Mouse (Mus musculus): ENCODE measurements around the gene Gm525. TPM values are rescaled to one million over a fixed set of nuclear protein-coding genes. Genes with fewer than 3 reads are reported as not detected.

Gene Gm525
- polyA plus RNA-seq, 1 experiment: 0.56 TPM

GRCm38 (mm10) chr11:89100826-89101321 is 27.2 kb downstream of the Gm525 start:
- DNase-seq (ENCODE audit: low read depth): peak; percentile 62
- TF ChIP-seq POLR2A (IDR thresholded peaks at IDR 0.05; ENCODE audit: borderline replicate concordance, extremely low read depth, insufficient read depth, insufficient read length, poor library complexity, severe bottlenecking) (no peak), CTCF (IDR thresholded peaks at IDR 0.05; ENCODE audit: borderline replicate concordance, extremely low read depth, insufficient read depth, insufficient read length) (no peak)

DNA sequence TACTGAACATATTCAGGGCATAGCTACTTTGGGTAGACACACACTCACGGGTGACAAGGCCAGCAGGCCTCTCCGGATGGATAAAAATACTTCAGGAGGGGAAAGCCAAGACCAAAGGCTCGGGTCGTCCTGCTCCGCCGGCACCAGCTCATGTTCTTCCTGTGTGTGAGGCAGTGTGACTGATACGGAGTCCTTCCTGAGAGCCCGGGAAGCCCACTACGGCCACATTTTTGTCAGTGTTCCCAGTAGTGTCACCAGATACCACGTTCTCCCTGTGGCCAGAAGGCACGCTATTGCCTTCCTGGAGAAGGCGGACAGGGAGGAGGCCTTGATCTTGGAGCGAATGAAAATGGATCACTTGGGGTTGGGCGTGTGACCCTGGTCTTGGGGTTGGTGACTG is 29.5 kb downstream of the Gm525 start:
- DNase-seq (ENCODE audit: low read depth): no peak

GRCm38 (mm10) chr11:89105211-89105610 is 31.6 kb downstream of the Gm525 start:
- TF ChIP-seq CTCF (IDR thresholded peaks at IDR 0.05; ENCODE audit: borderline replicate concordance, extremely low read depth, insufficient read depth, insufficient read length): no peak
- no peak for TF ChIP-seq POLR2A (IDR thresholded peaks at IDR 0.05; ENCODE audit: borderline replicate concordance, extremely low read depth, insufficient read depth, insufficient read length, poor library complexity, severe bottlenecking)
- no peak for DNase-seq (ENCODE audit: low read depth)

More for the DNA sequence above, 29.5 kb downstream of the Gm525 start:
- no peak for TF ChIP-seq CTCF (IDR thresholded peaks at IDR 0.05; ENCODE audit: borderline replicate concordance, extremely low read depth, insufficient read depth, insufficient read length)
- TF ChIP-seq POLR2A (IDR thresholded peaks at IDR 0.05; ENCODE audit: borderline replicate concordance, extremely low read depth, insufficient read depth, insufficient read length, poor library complexity, severe bottlenecking): no peak

GRCm38 (mm10) chr11:89105823-89106222 is 32.2 kb downstream of the Gm525 start:
- TF ChIP-seq CTCF (IDR thresholded peaks at IDR 0.05; ENCODE audit: borderline replicate concordance, extremely low read depth, insufficient read depth, insufficient read length) (no peak), POLR2A (IDR thresholded peaks at IDR 0.05; ENCODE audit: borderline replicate concordance, extremely low read depth, insufficient read depth, insufficient read length, poor library complexity, severe bottlenecking) (no peak)
- DNase-seq (ENCODE audit: low read depth): no peak

GRCm38 (mm10) chr11:89107180-89107807 is 33.7 kb downstream of the Gm525 start:
- DNase-seq (ENCODE audit: low read depth): no peak
- TF ChIP-seq CTCF (IDR thresholded peaks at IDR 0.05; ENCODE audit: borderline replicate concordance, extremely low read depth, insufficient read depth, insufficient read length) (no peak), POLR2A (IDR thresholded peaks at IDR 0.05; ENCODE audit: borderline replicate concordance, extremely low read depth, insufficient read depth, insufficient read length, poor library complexity, severe bottlenecking) (no peak)

GRCm38 (mm10) chr11:89124411-89124810 is 50.8 kb downstream of the Gm525 start:
- DNase-seq (ENCODE audit: low read depth): no peak
- TF ChIP-seq CTCF (IDR thresholded peaks at IDR 0.05; ENCODE audit: borderline replicate concordance, extremely low read depth, insufficient read depth, insufficient read length): no peak
- no peak for TF ChIP-seq POLR2A (IDR thresholded peaks at IDR 0.05; ENCODE audit: borderline replicate concordance, extremely low read depth, insufficient read depth, insufficient read length, poor library complexity, severe bottlenecking)

DNA sequence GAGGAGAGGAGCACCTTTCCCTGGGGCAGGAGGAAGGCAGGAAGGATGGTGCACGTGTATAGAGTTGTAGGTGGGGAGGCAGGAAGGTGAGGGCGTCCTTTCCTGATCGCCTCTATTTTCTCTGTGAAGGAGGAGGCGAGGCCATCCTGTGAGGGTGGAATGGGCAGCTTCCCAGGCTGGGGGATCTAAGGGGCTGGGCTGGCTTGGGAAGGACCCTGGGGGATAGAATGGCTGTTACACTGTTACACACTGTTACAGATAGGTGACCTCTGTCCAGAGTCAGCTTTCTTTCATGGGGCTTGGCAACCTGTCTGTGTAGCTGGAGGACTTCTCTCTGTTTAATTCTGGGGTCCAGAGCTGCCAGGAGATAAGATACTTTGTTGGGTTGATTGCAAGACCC is 57.2 kb downstream of the Gm525 start:
- no peak for DNase-seq (ENCODE audit: low read depth)
- TF ChIP-seq POLR2A (IDR thresholded peaks at IDR 0.05; ENCODE audit: borderline replicate concordance, extremely low read depth, insufficient read depth, insufficient read length, poor library complexity, severe bottlenecking): no peak
- TF ChIP-seq CTCF (IDR thresholded peaks at IDR 0.05; ENCODE audit: borderline replicate concordance, extremely low read depth, insufficient read depth, insufficient read length): no peak

- DNase-seq (ENCODE audit: low read depth): no peak
- TF ChIP-seq POLR2A (IDR thresholded peaks at IDR 0.05; ENCODE audit: borderline replicate concordance, extremely low read depth, insufficient read depth, insufficient read length, poor library complexity, severe bottlenecking): no peak
These were observed 58.8 kb downstream of the Gm525 start for GRCm38 (mm10) chr11:89132406-89132805.

DNA sequence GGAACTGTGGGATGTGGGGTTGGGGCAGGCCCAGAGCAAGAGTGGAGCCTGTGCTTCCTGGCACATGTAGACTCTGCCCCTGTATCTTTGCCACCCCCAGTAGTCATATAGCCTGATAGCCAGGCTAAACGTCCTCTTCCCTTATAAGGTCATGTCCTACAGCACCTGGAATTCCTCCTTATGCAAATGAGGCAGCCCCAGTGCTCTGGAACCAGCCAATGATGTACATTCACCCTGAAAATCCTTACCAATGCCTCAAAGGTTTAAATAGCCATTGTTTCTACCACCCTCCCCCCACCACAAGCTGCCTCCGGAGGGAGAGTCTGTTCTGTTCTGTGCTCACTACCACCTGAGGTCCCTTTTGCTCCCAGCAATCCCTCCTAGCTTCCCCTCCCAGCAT is 60.6 kb downstream of the Gm525 start:
- no peak for DNase-seq (ENCODE audit: low read depth)
- no peak for TF ChIP-seq CTCF (IDR thresholded peaks at IDR 0.05; ENCODE audit: borderline replicate concordance, extremely low read depth, insufficient read depth, insufficient read length)
- TF ChIP-seq POLR2A (IDR thresholded peaks at IDR 0.05; ENCODE audit: borderline replicate concordance, extremely low read depth, insufficient read depth, insufficient read length, poor library complexity, severe bottlenecking): no peak

GRCm38 (mm10) chr11:89137915-89138314 is 64.3 kb downstream of the Gm525 start:
- peak; percentile 11; the same call in 1 of the 2 replicates for TF ChIP-seq CTCF (IDR thresholded peaks at IDR 0.05; ENCODE audit: borderline replicate concordance, extremely low read depth, insufficient read depth, insufficient read length)
- no peak for TF ChIP-seq POLR2A (IDR thresholded peaks at IDR 0.05; ENCODE audit: borderline replicate concordance, extremely low read depth, insufficient read depth, insufficient read length, poor library complexity, severe bottlenecking)
- DNase-seq (ENCODE audit: low read depth): no peak

Other genes with a start within 250 kb of the Gm525 start
- gene Akap1, start 209.3 kb upstream of the Gm525 start, polyA plus RNA-seq (2012; rRNA removed): 52.8 and 54.1 TPM in 2 replicates
- 15.7 and 16.5 TPM in 2 replicates for gene Scpep1, start 118.4 kb upstream of the Gm525 start, polyA plus RNA-seq (2012; rRNA removed)
- gene Elobl, start 106.9 kb upstream of the Gm525 start, polyA plus RNA-seq (2012; rRNA removed): not detected in 2 replicates
- 28.9 and 31.3 TPM in 2 replicates for gene Coil, start 103.6 kb upstream of the Gm525 start, polyA plus RNA-seq (2012; rRNA removed)
- gene Trim25, start 74.5 kb upstream of the Gm525 start, polyA plus RNA-seq (2012; rRNA removed): 1.7 and 3.2 TPM in 2 replicates
- gene Dgke, start 7.0 kb upstream of the Gm525 start, polyA plus RNA-seq (2012; rRNA removed): 18.4 and 23.1 TPM in 2 replicates
- gene Nog, start 228.5 kb downstream of the Gm525 start, polyA plus RNA-seq (2012; rRNA removed): 8.8 and 10.5 TPM in 2 replicates